Mouse (Mus musculus): ENCODE data around the gene Spg11. TPM values are rescaled to one million over a fixed set of nuclear protein-coding genes. Genes with fewer than 3 reads are reported as not detected.
"Not testable (repeated sequence)": the region's sequence is repeated elsewhere in the genome, so short reads cannot be mapped to it uniquely, and the experiment has no call there.

The Spg11 gene
- polyA plus RNA-seq, 1 experiment from 2014 or later, result 9.7 TPM

- H3K9me3 ChIP-seq, result no peaks in the 10 kb centered on the region
- 2% methylated on average over 60 of the region's 71 CpGs for WGBS
- H3K27me3 ChIP-seq, result no peaks in the 10 kb centered on the region
- peaks cover 17% of the 10 kb centered on the region for H3K4me1 ChIP-seq (replicated peaks)
- H3K36me3 ChIP-seq, result peaks cover 5% of the 10 kb centered on the region
- peak overlapping the region; percentile 84 for H3K4me2 ChIP-seq (replicated peaks)
- H3K27ac ChIP-seq, result peak overlapping the region; percentile 84
- peak overlapping the region; percentile 92 for H3K4me3 ChIP-seq (replicated peaks)
- peak overlapping the region; percentile 92 for H3K9ac ChIP-seq (replicated peaks)
- no peak; the same call in none of the 2 replicates for ATAC-seq
These were observed 89.2 kb downstream of the Spg11 start for GRCm38 (mm10) chr2:122028756-122029700.

DNA sequence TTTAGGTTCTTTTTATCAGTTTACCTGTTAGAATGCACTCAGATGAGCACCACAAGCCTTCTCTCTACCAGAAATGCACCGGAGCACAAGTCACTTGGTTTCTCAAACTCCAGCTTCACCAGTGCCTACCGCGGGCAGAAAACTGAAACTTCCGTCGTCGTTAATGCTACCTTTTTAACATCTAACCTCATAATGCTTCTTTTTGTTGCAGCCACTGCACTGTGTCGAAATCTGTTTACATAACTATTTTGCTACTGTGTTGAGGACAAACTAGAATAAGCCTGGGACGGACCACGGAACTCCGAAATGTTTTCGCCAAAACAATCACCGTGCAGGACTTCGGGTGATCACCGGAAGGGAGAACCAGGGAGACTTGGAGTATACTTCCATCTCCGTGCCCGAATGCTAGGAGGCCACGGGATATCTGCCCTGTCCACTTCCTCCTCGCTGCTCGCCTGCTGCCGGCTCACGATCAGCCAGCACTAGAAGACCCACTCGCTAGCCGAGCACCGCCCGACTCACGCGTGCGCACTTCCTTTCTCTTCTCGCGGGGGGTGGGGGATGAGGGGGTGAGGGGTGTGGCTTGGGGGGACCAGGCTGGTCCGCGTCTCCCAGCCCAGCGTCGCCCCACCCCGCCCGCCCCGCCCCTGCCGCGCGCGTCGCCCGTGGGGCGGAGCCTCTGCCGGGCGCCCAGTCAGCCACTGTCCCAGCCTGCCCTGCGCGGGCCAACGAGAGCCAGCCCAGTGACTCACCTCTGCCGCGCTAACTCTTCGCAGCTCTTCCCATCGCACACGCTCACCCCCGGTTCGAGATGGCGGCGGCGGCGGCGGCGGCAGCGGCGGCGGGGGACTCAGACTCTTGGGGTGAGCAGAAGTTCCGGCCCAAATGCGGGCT is 90.1 kb downstream of the Spg11 start, which contains the start of gene Eif3j1:
Gene Eif3j1 (plus strand): TSS at position 685 of the 894 bp plus-strand sequence.
- WGBS, result under 1% methylated on average over 35 of the region's 67 CpGs
- H3K9ac ChIP-seq (replicated peaks), result peak within 1 kb of the TSS; percentile 92
- peaks cover under 1% of the 10 kb centered on the region for H3K36me3 ChIP-seq
- H3K4me1 ChIP-seq (replicated peaks), result peaks cover 17% of the 10 kb centered on the region
- peak within 1 kb of the TSS; percentile 84 for H3K27ac ChIP-seq
- peak within 1 kb of the TSS; percentile 84 for H3K4me2 ChIP-seq (replicated peaks)
- H3K9me3 ChIP-seq, result no peaks in the 10 kb centered on the region
- peak within 1 kb of the TSS; percentile 92 for H3K4me3 ChIP-seq (replicated peaks)
- peak; percentile 100 for ATAC-seq
- no peaks in the 10 kb centered on the region for H3K27me3 ChIP-seq

GRCm38 (mm10) chr2:122027091-122027490 is 91.1 kb downstream of the Spg11 start:
- not testable (repeated sequence) for H3K27ac ChIP-seq; H3K9me3 ChIP-seq; H3K4me2 ChIP-seq (replicated peaks); H3K36me3 ChIP-seq; H3K27me3 ChIP-seq; ATAC-seq; H3K4me3 ChIP-seq (replicated peaks); H3K9ac ChIP-seq (replicated peaks)
- H3K4me1 ChIP-seq (replicated peaks), result peaks cover 17% of the 10 kb centered on the region
- 93% methylated on average over 10 of the region's 10 CpGs for WGBS

DNA sequence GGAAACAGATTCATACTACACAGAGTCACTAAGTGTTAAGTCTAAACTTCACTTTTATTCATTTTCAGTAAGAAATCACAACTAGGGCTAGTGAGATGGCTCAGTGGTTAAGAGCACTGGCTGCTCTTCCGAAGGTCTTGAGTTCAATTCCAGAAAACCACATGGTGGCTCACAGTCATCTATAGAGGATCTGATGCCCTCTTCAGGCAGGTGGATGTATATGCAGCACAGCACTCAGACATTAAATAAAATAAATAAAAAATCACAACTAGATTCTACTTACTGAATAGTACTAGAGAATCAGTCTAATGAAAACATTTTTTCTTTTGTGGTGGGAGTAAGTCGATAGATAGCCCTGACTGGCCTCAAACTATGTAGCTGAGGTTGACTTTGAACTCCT is 95.9 kb downstream of the Spg11 start:
- Histone ChIP-seq H3K36me3 (no peaks in the 10 kb centered on the region), H3K4me3 (replicated peaks) (no peak overlapping the region), H3K27me3 (no peaks in the 10 kb centered on the region), H3K9me3 (no peaks in the 10 kb centered on the region), H3K9ac (replicated peaks) (no peak overlapping the region), H3K27ac (no peak overlapping the region), H3K4me1 (replicated peaks) (no peaks in the 10 kb centered on the region), H3K4me2 (replicated peaks) (no peak overlapping the region)
- ATAC-seq, result no peak
- 79% methylated on average over 2 of the region's 2 CpGs for WGBS

DNA sequence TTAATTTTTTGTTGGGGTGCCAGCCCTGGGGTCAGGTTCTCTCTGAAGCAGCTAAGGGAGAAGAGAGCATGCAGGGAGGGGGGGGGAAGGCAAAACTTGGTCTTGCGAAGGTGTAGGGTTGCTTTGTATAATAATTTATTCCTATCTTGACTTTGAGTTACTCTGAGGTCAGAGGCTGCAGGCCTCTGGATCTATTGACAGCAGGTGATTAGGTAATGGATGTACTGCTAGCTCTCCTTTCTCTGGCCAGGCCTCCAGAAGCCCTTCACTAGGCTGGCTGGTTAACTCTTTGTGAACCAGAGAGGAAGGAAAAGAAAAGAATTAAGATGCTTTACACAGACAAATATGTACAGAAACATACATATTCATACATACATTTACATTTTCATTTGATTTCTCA is 99.5 kb downstream of the Spg11 start:
- H3K27ac ChIP-seq, result no peak overlapping the region
- no peaks in the 10 kb centered on the region for H3K4me1 ChIP-seq (replicated peaks)
- no peak overlapping the region for H3K9ac ChIP-seq (replicated peaks)
- no peaks in the 10 kb centered on the region for H3K9me3 ChIP-seq
- WGBS, result 81% methylated on average over 1 of the region's 1 CpGs
- no peak overlapping the region for H3K4me3 ChIP-seq (replicated peaks)
- no peaks in the 10 kb centered on the region for H3K27me3 ChIP-seq
- ATAC-seq, result no peak
- 0 out of 2 replicates have a peak, but pooled peaks cover 3% of the 10 kb centered on the region for H3K36me3 ChIP-seq
- no peak overlapping the region for H3K4me2 ChIP-seq (replicated peaks)

GRCm38 (mm10) chr2:122011441-122011840 is 106.7 kb downstream of the Spg11 start:
- Histone ChIP-seq H3K4me3 (replicated peaks) (no peak overlapping the region), H3K27ac (no peak overlapping the region), H3K9me3 (no peaks in the 10 kb centered on the region), H3K27me3 (no peaks in the 10 kb centered on the region), H3K9ac (replicated peaks) (no peak overlapping the region), H3K36me3 (peaks cover 23% of the 10 kb centered on the region), H3K4me2 (replicated peaks) (no peak overlapping the region), H3K4me1 (replicated peaks) (no peaks in the 10 kb centered on the region)
- whole genome bisulfite sequencing, result 88% methylated on average over 7 of the region's 7 CpGs
- ATAC-seq, result no peak

DNA sequence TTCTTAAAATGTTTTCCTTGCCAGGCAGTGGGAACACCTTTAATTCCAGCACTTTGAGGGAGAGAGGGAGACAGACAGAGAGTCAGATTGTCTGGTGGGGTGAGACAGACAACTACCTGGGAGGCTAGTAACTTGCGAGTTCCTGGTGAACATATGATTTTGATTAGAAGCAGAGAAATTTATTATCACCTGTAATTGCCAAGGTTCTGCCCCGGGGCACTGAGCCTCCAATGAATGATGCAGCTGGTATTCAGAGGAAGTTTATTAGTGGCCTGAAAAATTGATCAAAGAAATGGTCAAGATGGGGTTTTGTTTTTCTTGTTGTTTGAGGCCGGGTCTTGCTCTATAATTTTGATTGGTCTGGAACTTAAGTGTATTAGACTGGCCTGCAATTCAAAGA is 109.4 kb downstream of the Spg11 start:
- H3K9me3 ChIP-seq, result no peaks in the 10 kb centered on the region
- no peaks in the 10 kb centered on the region for H3K4me1 ChIP-seq (replicated peaks)
- no peaks in the 10 kb centered on the region for H3K27me3 ChIP-seq
- peaks cover 32% of the 10 kb centered on the region for H3K36me3 ChIP-seq
- no peak overlapping the region for H3K4me2 ChIP-seq (replicated peaks)
- no peak overlapping the region for H3K9ac ChIP-seq (replicated peaks)
- ATAC-seq, result no peak
- H3K4me3 ChIP-seq (replicated peaks), result no peak overlapping the region
- WGBS, result 96% methylated on average over 3 of the region's 3 CpGs
- no peak overlapping the region for H3K27ac ChIP-seq

Small RNA genes lying within 50 kb of the gene (microRNA-seq; reads per million reads assigned to microRNA genes)
- gene Gm47314, result not detected

Other genes starting within 250 kb of the Spg11 start
- 43.0 and 46.0 TPM in 2 replicates for gene Ctdspl2, start 162.4 kb downstream of the Spg11 start, polyA plus RNA-seq (2015; fragmentation: Nextera tagmentation; extraction: Ambion mirVana)
- 0.49 and 0.79 TPM in 2 replicates for gene Mageb3, start 162.3 kb downstream of the Spg11 start, polyA plus RNA-seq (2015; fragmentation: Nextera tagmentation; extraction: Ambion mirVana)
- 10.2 and 11.4 TPM in 2 replicates for gene Eif3j1, start 89.8 kb downstream of the Spg11 start, polyA plus RNA-seq (2015; fragmentation: Nextera tagmentation; extraction: Ambion mirVana)
- 82.5 and 82.7 TPM in 2 replicates for gene B2m, start 29.3 kb upstream of the Spg11 start, polyA plus RNA-seq (2015; fragmentation: Nextera tagmentation; extraction: Ambion mirVana)
- gene Trim69, start 42.3 kb upstream of the Spg11 start, polyA plus RNA-seq (2015; fragmentation: Nextera tagmentation; extraction: Ambion mirVana), result not detected in 2 replicates
- not detected in 2 replicates for gene Patl2, start 67.8 kb upstream of the Spg11 start, polyA plus RNA-seq (2015; fragmentation: Nextera tagmentation; extraction: Ambion mirVana)
- gene Terb2, start 67.9 kb upstream of the Spg11 start, polyA plus RNA-seq (2015; fragmentation: Nextera tagmentation; extraction: Ambion mirVana), result not detected in 2 replicates
- gene Sord, start 116.4 kb upstream of the Spg11 start, polyA plus RNA-seq (2015; fragmentation: Nextera tagmentation; extraction: Ambion mirVana), result 18.2 and 20.0 TPM in 2 replicates
- gene Duox2, start 180.1 kb upstream of the Spg11 start, polyA plus RNA-seq (2015; fragmentation: Nextera tagmentation; extraction: Ambion mirVana), result 0.04 TPM in 1 of 2 replicates, not detected in the other
- not detected in 2 replicates for gene Duoxa2, start 180.5 kb upstream of the Spg11 start, polyA plus RNA-seq (2015; fragmentation: Nextera tagmentation; extraction: Ambion mirVana)
- gene Duoxa1, start 195.3 kb upstream of the Spg11 start, polyA plus RNA-seq (2015; fragmentation: Nextera tagmentation; extraction: Ambion mirVana), result 0.20 and 0.39 TPM in 2 replicates
- gene Duox1, start 197.3 kb upstream of the Spg11 start, polyA plus RNA-seq (2015; fragmentation: Nextera tagmentation; extraction: Ambion mirVana), result 0.13 and 0.15 TPM in 2 replicates

All from midbrain, embryonic 13.5 days (tissue).